Mouse (Mus musculus) kidney, postnatal 4 days (tissue): ENCODE data around the gene Krt10.

Experiments used
- DNase-seq, 2 experiments: peaks; one replicate each; pipeline ENCODE4 v3.0.0; 2021; ENCODE audit warnings: mixed read lengths in 2 of 2

Krt10 gene

GRCm38 (mm10) chr11:99369853-99370451, 19.2 kb downstream of the Krt10 start:
- no peak for DNase-seq

- DNase-seq = peak; percentile 35 to 42
Measured at GRCm38 (mm10) chr11:99369229-99369628, 19.9 kb downstream of the Krt10 start.

DNA sequence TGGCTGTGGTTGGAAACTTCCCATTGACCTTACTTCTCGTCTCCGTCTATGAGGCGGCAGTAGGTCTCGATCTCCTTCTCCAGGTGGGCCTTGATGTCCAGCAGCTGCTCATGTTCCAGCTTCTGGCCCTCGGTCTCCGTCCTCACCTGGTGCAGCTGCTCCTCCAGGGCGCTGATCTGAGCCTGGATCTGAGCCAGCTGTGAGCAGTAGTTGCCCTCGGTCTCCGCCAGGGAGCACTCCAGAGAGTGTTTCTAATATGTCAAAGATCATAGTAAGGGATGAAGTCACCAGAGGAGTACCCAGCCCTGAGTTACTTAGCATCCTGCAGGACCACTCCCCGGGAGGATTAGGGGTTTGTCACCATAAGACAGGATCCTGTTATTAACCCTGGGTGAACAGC, 22.4 kb downstream of the Krt10 start:
- peak; percentile 46 to 47 for DNase-seq

DNA sequence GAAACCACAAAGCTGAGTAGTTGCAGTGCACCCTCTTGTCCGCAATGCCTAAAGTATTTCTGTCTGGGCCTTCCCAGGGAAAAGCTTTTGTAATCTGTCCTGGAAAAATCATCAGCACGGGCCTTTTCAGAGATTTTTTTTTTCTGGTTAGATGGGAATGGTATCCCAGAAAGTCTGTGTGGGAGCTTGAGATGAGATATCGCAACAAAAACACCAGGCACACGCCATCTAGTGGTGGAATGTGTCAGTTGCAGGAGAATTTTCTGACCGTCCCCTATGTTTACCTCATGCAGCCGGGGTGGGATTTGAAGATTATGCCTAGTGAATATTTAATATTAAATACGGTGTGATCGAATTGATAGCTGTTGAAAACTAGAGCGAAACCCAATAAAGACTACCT, 24.8 kb downstream of the Krt10 start:
- DNase-seq = peak; percentile 45 to 47

DNA sequence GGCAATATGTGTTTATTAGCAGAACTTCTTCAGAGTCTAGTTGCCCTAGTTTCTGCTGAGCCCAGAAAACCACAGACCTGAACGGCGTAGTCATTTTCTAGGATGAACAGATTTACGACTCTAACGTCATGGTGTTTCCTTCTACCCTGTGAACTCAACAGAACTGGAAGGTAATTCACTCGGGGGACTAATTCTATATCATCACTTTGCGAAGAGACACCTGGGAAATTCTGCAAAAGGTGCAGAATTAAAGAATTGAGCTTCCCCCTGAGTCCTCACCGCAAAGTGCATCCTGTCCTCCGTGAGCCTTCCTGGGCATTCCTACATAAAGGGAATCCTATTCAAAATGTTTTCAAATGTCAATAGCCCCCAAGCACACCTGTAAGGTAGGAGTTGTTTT, 27.7 kb downstream of the Krt10 start:
- DNase-seq = no peak

- DNase-seq = no peak
Measured at GRCm38 (mm10) chr11:99351004-99351403, 38.2 kb downstream of the Krt10 start, which contains the start of gene Krt27. Gene Krt27, minus strand, starts transcription at chr11:99351104.

DNA sequence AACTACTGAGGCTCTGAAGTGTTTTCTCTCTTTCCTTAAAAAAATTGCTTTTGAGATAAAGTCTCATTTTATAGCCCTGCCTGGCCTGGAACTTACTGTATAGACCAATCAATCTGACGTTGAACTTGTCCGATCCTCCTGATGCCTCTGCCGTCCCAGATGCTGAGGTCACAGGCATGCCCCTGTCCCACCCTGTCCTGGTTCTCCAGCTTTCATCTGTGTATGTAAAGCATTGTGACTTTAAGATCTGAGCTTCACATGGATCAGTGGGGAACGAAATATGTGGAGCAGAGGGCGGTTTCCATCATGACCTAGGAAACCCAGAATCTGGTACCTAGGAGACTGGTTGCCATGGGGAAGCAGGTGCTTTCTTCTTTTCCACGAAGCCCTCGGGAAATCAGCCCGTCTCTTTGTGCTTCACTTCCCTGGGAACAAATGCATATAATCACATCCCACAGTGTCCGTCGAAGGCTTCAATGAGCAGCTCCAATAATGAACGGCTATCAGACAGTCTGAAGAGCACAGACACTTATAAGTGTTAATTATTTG, 49.8 kb downstream of the Krt10 start:
- DNase-seq = no peak

DNA sequence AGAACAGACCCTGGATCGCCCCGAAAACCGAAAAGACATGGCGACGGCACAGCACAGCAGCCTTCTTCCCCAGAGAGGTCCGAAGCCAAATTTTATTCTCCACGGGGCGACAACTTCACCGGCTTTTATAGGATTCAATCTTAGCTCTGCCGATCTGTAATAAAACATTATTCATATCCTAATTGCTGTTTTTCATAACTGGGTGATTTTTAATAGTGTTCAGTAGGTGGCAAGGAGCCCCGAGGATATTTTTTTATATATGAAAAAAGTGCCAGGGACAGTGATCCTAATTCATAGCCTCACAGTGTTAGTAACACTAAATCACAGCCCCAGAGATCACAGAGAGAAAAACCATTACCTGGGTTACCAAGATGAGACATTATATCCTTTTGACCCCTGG, 51.3 kb downstream of the Krt10 start, which contains the start of gene Krt26:
Krt26 (minus strand) TSS at position 101 of the 400 bp plus-strand sequence.
- DNase-seq = no peak
